Mouse (Mus musculus) liver, embryonic 18 days (tissue): Measurements from ENCODE around the gene Cela2a. TPM values are rescaled to one million over a fixed set of nuclear protein-coding genes. Genes with fewer than 3 reads are reported as not detected.

Source experiments
- polyA plus RNA-seq: library from polyadenylated mRNA; depleted of rRNA; stranded (reverse); fragments of >200 nt; gene quantifications from 2 replicates; pipeline ENCODE4 v1.2.3, GENCODE M21; 2012; rRNA removed

The Cela2a gene
- polyA plus RNA-seq, result 0.05 and 8.8 TPM in 2 replicates

GRCm38 (mm10) chr4:141826060-141826459, at the start of gene Cela2a:
TSS of gene Cela2a (minus strand) at chr4:141826160.

GRCm38 (mm10) chr4:141874601-141875460, 48.9 kb upstream of the Cela2a start, which contains the start of gene Efhd2:
TSS of gene Efhd2 (minus strand) at chr4:141874920.

GRCm38 (mm10) chr4:141845999-141846398, 20.0 kb upstream of the Cela2a start, which contains the start of gene Ctrc:
TSS of gene Ctrc (minus strand) at chr4:141846359.

DNA sequence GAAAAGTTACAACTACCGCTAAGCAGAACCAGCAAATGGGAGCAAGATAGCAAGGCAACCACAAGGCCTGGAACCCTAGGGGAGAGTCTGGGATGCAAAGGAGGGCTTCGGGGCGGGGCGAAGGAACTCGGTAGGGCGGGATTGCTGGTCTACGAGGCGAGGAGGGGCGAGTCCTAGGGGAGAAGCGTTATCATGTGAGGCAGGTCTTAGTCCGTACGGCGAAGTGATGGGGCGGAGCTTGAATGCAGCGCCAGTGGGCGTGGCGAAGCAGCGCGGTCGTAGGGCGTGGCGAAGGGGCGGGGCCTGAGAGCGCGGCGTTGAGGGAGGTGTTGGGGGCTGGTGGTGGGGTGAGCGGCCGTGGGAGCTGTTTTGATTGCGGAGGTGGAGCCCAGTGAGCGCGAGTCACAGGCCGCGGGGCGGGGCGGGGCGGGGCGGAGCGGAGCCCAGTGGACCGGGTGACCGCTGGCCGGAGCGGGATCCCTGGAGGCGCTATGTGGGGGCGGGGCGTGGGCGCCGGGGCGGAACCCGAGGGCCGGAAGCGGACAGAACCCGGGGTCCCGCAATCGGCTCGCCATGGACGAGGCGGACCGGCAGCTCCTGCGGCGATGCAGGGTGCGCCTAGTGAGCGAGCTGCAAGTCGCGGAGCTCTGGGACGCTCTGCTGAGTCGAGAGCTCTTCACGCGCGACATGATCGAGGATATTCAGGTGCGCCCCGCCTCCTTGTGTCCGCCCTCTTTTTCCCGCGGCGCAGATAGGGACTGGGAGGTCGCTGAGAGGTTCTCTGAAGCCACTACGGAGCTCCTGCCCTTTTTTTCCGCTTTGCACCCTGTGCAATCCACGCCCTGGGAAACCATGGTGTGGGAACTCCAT, 32.4 kb downstream of the Cela2a start, which contains the start of gene Casp9:
Gene Casp9 (plus strand): TSS at position 331 of the 870 bp plus-strand sequence.

GRCm38 (mm10) chr4:141790524-141790990, 35.4 kb downstream of the Cela2a start, which contains the start of gene Dnajc16:
TSS of gene Dnajc16 (minus strand) at chr4:141790931.

Other genes with a start within 250 kb of the Cela2a start
- 1.7 and 1.8 TPM in 2 replicates for gene Fblim1, start 220.1 kb downstream of the Cela2a start, polyA plus RNA-seq
- gene Tmem82, start 207.5 kb downstream of the Cela2a start, polyA plus RNA-seq, result 7.4 and 8.5 TPM in 2 replicates
- 0.41 and 0.46 TPM in 2 replicates for gene Slc25a34, start 202.3 kb downstream of the Cela2a start, polyA plus RNA-seq
- gene Plekhm2, start 161.3 kb downstream of the Cela2a start, polyA plus RNA-seq, result 5.0 and 6.1 TPM in 2 replicates
- gene Rsc1a1, start 140.6 kb downstream of the Cela2a start, polyA plus RNA-seq, result 9.1 and 12.8 TPM in 2 replicates
- 13.2 and 13.5 TPM in 2 replicates for gene Ddi2, start 102.7 kb downstream of the Cela2a start, polyA plus RNA-seq
- gene Agmat, start 79.5 kb downstream of the Cela2a start, polyA plus RNA-seq, result 39.3 and 45.7 TPM in 2 replicates
- 3.0 and 3.6 TPM in 2 replicates for gene Dnajc16, start 35.2 kb downstream of the Cela2a start, polyA plus RNA-seq
- 7.8 and 8.2 TPM in 2 replicates for gene Casp9, start 32.5 kb downstream of the Cela2a start, polyA plus RNA-seq
- gene Ctrc, start 20.2 kb upstream of the Cela2a start, polyA plus RNA-seq, result not detected in 2 replicates
- gene Efhd2, start 48.8 kb upstream of the Cela2a start, polyA plus RNA-seq, result 24.2 and 26.8 TPM in 2 replicates
- 1.1 and 1.3 TPM in 2 replicates for gene Fhad1, start 188.9 kb upstream of the Cela2a start, polyA plus RNA-seq